Mouse (Mus musculus) bone marrow macrophage, adult 2 months (primary cell): ENCODE measurements around the gene Rapgef5. TPM values are rescaled to one million over a fixed set of nuclear protein-coding genes. Genes with fewer than 3 reads are reported as not detected.

ENCODE experiments used
- H3K27ac ChIP-seq: 2 replicates; pipeline ENCODE4 v1.5.1; 2012; ENCODE audit warnings: low read depth, low read length; ENCODE audit not compliant: insufficient read depth
- H3K4me1 ChIP-seq: 2 replicates; pipeline ENCODE4 v1.6.1; 2012; ENCODE audit warnings: low read length; ENCODE audit not compliant: control insufficient read depth, insufficient read depth
- H3K4me3 ChIP-seq: 2 replicates; pipeline ENCODE4 v1.5.1; 2012; ENCODE audit warnings: mild to moderate bottlenecking, low read length, moderate library complexity; ENCODE audit not compliant: insufficient read depth
- CTCF ChIP-seq: IDR thresholded peaks from 2 replicates; pipeline ENCODE4 v1.5.1; 2012; ENCODE audit warnings: low read depth, mild to moderate bottlenecking, low read length, moderate library complexity
- POLR2A ChIP-seq: IDR thresholded peaks from 2 replicates; pipeline ENCODE4 v1.6.1; 2012; ENCODE audit warnings: mild to moderate bottlenecking, low read depth, low read length, borderline replicate concordance
- polyA plus RNA-seq: library from polyadenylated mRNA; stranded (reverse); fragments of >200 nt; gene quantifications from 2 replicates; pipeline ENCODE4 v1.2.4, GENCODE M21; 2012; ENCODE audit not compliant: missing spikeins, insufficient read depth, insufficient read length

Gene Rapgef5
- polyA plus RNA-seq, 1 experiment, result 28.7 TPM

DNA sequence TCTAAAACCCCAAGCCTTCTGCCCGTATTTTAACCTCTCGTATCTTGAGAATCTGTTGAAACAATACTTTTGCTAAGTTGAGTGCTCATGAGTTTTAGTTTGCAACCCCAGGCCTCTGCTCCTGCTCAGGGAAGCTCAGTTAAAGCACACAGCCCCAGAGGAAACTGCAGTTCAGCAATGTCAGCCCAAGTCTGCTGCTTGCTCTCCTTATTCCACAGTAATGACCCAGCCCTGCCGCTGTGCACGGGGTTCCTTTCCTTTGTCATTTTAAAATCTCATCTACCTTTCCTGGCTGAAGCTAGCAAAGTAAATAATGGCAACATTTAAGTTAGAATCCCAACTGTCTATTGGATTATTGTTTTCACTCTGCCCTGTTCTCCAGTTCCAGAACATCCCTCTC, 144.1 kb downstream of the Rapgef5 start:
- Histone ChIP-seq H3K27ac (no peak overlapping the region), H3K4me1 (peaks cover 16% of the 10 kb centered on the region), H3K4me3 (no peak overlapping the region)
- no peak for TF ChIP-seq CTCF
- TF ChIP-seq POLR2A, result no peak

GRCm38 (mm10) chr12:117661871-117662270, 145.6 kb downstream of the Rapgef5 start:
- TF ChIP-seq POLR2A (no peak), CTCF (no peak)
- Histone ChIP-seq H3K4me1 (peaks cover 17% of the 10 kb centered on the region), H3K27ac (no peak overlapping the region), H3K4me3 (no peak overlapping the region)

DNA sequence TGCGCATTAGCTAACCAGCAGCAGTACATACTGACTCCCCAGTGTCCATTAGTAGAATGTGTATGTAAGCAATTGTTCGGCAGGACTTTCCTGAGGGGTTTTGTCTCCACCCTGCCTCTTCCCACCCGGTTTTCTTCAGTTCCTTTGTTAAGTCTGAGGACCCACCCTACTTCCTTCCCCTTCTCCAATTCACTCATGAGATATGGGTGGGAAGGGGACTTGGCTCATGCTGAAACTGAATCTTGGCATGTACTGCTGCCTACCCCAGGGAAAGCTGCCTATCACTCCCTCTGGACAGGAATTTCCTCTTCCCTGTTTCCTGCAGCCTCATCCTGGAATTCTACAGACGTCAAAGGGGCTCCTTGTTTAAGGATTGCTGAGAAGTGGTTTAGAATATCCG, 147.4 kb downstream of the Rapgef5 start:
- Histone ChIP-seq H3K4me3 (no peak overlapping the region), H3K27ac (no peak overlapping the region), H3K4me1 (peaks cover 10% of the 10 kb centered on the region; the same call in 1 of the 2 replicates)
- TF ChIP-seq CTCF (no peak), POLR2A (no peak)

DNA sequence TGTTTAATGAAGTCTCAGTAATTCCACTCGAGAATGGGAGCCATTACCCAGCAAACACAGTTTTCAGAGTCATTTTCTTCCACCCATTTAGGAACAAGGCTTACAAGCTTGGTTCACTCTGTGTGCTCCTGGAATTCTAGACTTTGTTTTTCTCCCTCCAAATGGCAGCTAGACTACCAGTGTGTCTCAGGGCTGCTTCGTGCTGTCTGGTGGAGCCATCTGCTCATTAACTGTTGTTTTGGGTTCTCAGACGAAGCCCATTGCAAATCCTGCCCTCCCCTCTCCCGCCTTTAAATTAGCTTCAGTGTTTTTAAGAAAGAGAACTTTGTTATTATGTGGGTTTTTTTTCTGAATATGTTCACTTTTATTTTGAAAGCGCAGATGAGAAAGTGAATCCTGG, 148.4 kb downstream of the Rapgef5 start:
- Histone ChIP-seq H3K4me3 (no peak overlapping the region), H3K4me1 (peaks cover 10% of the 10 kb centered on the region; the same call in 1 of the 2 replicates), H3K27ac (no peak overlapping the region)
- TF ChIP-seq CTCF (no peak), POLR2A (no peak)

DNA sequence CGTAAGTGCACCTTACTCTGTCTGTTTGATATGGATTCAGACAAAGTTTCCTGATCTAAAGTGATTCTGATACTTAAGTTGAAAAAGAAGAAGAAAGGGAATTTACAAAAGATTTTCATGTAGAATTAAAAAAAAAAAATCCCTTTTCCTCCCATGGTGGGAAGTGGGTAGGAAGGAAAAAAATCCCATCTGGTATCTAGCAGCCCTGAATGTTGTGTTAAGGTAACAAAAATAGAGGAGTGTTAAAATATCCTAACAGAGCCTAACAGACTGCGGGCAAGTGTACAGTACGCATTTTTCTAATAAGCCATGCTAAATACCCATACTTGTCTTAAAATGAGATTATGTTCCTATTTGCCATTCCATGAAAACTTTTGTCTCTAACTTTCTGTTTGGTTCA, 150.1 kb downstream of the Rapgef5 start:
- no peak for TF ChIP-seq CTCF
- no peak for TF ChIP-seq POLR2A
- H3K27ac ChIP-seq, result no peak overlapping the region
- H3K4me3 ChIP-seq, result no peak overlapping the region
- peaks cover 10% of the 10 kb centered on the region; the same call in 1 of the 2 replicates for H3K4me1 ChIP-seq

GRCm38 (mm10) chr12:117669610-117670400, 153.5 kb downstream of the Rapgef5 start:
- H3K27ac ChIP-seq, result no peak overlapping the region
- H3K4me3 ChIP-seq, result no peak overlapping the region
- TF ChIP-seq CTCF, result no peak
- no peak for TF ChIP-seq POLR2A
- H3K4me1 ChIP-seq, result 0 out of 2 replicates have a peak, but pooled peaks cover 6% of the 10 kb centered on the region

GRCm38 (mm10) chr12:117673188-117673587, 156.9 kb downstream of the Rapgef5 start:
- H3K27ac ChIP-seq, result no peak overlapping the region
- H3K4me1 ChIP-seq, result no peaks in the 10 kb centered on the region
- no peak for TF ChIP-seq CTCF
- no peak for TF ChIP-seq POLR2A
- no peak overlapping the region for H3K4me3 ChIP-seq

DNA sequence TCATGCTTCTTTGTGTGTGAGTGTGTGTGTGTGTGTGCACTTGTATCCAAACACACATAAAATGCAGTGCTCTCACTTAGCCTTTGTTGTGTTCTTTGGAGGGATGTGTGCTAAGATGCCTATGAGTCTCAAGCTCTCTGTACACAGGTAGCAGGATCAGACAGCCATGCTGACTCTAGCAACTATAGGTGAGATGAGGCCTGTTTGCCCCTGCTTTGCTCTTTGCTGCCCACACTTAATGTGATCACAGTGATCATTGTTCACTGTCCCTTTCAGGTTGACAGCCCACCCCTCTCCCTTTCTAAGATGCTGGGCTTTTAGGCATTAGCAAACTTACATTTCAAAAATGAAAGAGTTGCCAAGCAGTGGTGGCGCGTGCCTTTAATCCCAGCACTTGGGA, 158.2 kb downstream of the Rapgef5 start:
- TF ChIP-seq CTCF (no peak), POLR2A (no peak)
- Histone ChIP-seq H3K4me3 (no peak overlapping the region), H3K4me1 (peaks cover 6% of the 10 kb centered on the region; the same call in 1 of the 2 replicates), H3K27ac (no peak overlapping the region)

GRCm38 (mm10) chr12:117676265-117676664, 160.0 kb downstream of the Rapgef5 start:
- TF ChIP-seq POLR2A (no peak), CTCF (no peak)
- H3K4me3 ChIP-seq, result no peak overlapping the region

GRCm38 (mm10) chr12:117678916-117679315, 162.6 kb downstream of the Rapgef5 start:
- peaks cover 25% of the 10 kb centered on the region for H3K4me1 ChIP-seq
- no peak overlapping the region for H3K4me3 ChIP-seq
- TF ChIP-seq CTCF (no peak), POLR2A (no peak)
- H3K27ac ChIP-seq, result no peak overlapping the region

More at GRCm38 (mm10) chr12:117676265-117676664, 160.0 kb downstream of the Rapgef5 start:
- H3K27ac ChIP-seq, result no peak overlapping the region
- peaks cover 23% of the 10 kb centered on the region for H3K4me1 ChIP-seq

DNA sequence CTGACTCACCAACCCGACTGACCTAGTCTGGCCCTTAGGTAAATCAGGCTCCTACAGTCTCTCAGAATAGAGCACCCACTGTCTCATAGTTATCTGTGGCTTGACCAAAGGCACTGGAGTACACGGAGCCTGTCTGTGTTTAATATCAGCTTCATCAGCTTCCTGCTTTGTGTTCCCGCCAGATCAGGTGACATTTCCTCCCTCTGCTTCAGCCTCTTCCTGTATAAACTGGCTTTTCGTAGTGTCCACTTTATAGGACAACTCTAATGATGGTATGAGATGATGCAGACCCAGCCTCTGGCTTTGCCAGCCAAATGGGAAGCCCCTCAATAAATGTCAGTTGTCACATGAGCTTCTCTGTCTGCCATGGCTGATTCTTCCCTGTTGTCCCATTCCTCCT, 163.5 kb downstream of the Rapgef5 start:
- Histone ChIP-seq H3K27ac (no peak overlapping the region), H3K4me1 (peaks cover 25% of the 10 kb centered on the region), H3K4me3 (no peak overlapping the region)
- no peak for TF ChIP-seq POLR2A
- no peak for TF ChIP-seq CTCF
